Mouse (Mus musculus) embryonic fibroblast, embryonic 13.5 days (primary cell): ENCODE data around the gene Upk2. TPM values are rescaled to one million over a fixed set of nuclear protein-coding genes. Genes with fewer than 3 reads are reported as not detected.

Experiments used
- H3K27ac ChIP-seq: 2 replicates; pipeline ENCODE4 v1.5.1; 2012; ENCODE audit warnings: low read length, control low read depth, inconsistent platforms; ENCODE audit not compliant: insufficient read depth
- H3K4me1 ChIP-seq: 2 replicates; pipeline ENCODE4 v1.6.1; 2011; ENCODE audit warnings: low read length; ENCODE audit not compliant: control insufficient read depth, insufficient read depth
- H3K4me3 ChIP-seq: 2 replicates; pipeline ENCODE4 v1.5.1; 2011; ENCODE audit warnings: mild to moderate bottlenecking, control low read depth, low read length; ENCODE audit not compliant: insufficient read depth
- CTCF ChIP-seq: IDR thresholded peaks from 2 replicates; pipeline ENCODE4 v1.5.1; 2011; ENCODE audit warnings: mild to moderate bottlenecking, control low read depth, low read length, moderate library complexity, borderline replicate concordance; ENCODE audit not compliant: insufficient read depth
- POLR2A ChIP-seq: IDR thresholded peaks from 2 replicates; pipeline ENCODE4 v1.6.1; 2011; ENCODE audit warnings: low read depth, mild to moderate bottlenecking, control low read depth, low read length, moderate library complexity
- polyA plus RNA-seq: library from polyadenylated mRNA; stranded (reverse); fragments of >200 nt; gene quantifications from 2 replicates; pipeline ENCODE4 v1.2.4, GENCODE M21; 2011; ENCODE audit warnings: low read depth; ENCODE audit not compliant: missing spikeins, insufficient read length

Upk2 gene
- polyA plus RNA-seq, 1 experiment = not detected

DNA sequence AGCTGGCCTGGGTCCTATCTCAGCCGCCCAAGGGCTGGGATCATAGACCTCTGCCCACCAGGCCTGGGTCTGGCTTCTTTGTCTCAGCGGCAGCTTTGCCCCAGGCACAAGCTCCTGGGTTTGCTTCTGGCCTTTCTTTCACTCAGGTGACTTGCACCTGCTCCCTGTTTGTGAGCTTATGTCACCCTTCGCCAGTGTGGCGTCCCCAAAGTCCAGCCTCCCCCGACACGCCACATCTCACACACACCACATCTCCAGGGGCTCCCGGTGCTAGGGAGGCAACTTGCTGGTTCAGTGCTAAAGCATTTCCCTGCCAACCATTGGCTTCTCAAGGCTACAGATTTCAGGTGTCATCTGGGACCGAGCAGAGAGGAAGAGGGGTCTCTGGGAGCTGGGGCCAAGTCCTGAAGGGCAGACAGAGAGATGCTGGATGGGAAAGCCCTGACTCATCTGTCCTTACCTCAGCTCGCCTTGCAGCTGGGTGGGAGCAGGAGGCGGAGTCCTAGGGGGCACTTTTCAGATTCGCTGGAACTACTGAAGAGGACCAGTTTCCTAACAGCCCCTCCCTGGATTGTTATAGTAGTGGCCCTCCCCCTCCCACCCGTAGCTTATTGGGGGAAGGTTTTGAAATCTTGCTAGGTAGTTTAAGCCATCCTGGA is 42.2 kb upstream of the Upk2 start:
- TF ChIP-seq CTCF (no peak), POLR2A (no peak)

GRCm38 (mm10) chr9:44495810-44496344 is 41.1 kb upstream of the Upk2 start:
- Histone ChIP-seq H3K4me3 (no peak overlapping the region), H3K4me1 (peaks cover 32% of the 10 kb centered on the region), H3K27ac (no peak overlapping the region)
- no peak for TF ChIP-seq CTCF
- TF ChIP-seq POLR2A = no peak

More for the DNA sequence above, 42.2 kb upstream of the Upk2 start:
- Histone ChIP-seq H3K4me3 (no peak overlapping the region), H3K27ac (0 out of 2 replicates have a peak overlapping the region, but pooled peaks have one; percentile 23), H3K4me1 (peaks cover 40% of the 10 kb centered on the region)

- TF ChIP-seq POLR2A = no peak
- TF ChIP-seq CTCF = no peak
- Histone ChIP-seq H3K27ac (peak overlapping the region; percentile 24), H3K4me1 (peaks cover 25% of the 10 kb centered on the region), H3K4me3 (no peak overlapping the region)
These were observed 40.4 kb upstream of the Upk2 start for GRCm38 (mm10) chr9:44494863-44495809.

- H3K27ac ChIP-seq = peak overlapping the region; percentile 24
- TF ChIP-seq CTCF = no peak
- no peak for TF ChIP-seq POLR2A
- no peak overlapping the region for H3K4me3 ChIP-seq
- H3K4me1 ChIP-seq = peaks cover 29% of the 10 kb centered on the region
These were observed 39.6 kb upstream of the Upk2 start for GRCm38 (mm10) chr9:44494261-44494862.

GRCm38 (mm10) chr9:44492631-44493461 is 38.1 kb upstream of the Upk2 start:
- no peak overlapping the region for H3K27ac ChIP-seq
- TF ChIP-seq POLR2A = no peak
- no peak for TF ChIP-seq CTCF
- H3K4me3 ChIP-seq = no peak overlapping the region
- peaks cover 35% of the 10 kb centered on the region for H3K4me1 ChIP-seq

GRCm38 (mm10) chr9:44491351-44491750 is 36.6 kb upstream of the Upk2 start:
- TF ChIP-seq CTCF (no peak), POLR2A (no peak)
- Histone ChIP-seq H3K4me1 (peaks cover 26% of the 10 kb centered on the region), H3K4me3 (no peak overlapping the region), H3K27ac (no peak overlapping the region)

DNA sequence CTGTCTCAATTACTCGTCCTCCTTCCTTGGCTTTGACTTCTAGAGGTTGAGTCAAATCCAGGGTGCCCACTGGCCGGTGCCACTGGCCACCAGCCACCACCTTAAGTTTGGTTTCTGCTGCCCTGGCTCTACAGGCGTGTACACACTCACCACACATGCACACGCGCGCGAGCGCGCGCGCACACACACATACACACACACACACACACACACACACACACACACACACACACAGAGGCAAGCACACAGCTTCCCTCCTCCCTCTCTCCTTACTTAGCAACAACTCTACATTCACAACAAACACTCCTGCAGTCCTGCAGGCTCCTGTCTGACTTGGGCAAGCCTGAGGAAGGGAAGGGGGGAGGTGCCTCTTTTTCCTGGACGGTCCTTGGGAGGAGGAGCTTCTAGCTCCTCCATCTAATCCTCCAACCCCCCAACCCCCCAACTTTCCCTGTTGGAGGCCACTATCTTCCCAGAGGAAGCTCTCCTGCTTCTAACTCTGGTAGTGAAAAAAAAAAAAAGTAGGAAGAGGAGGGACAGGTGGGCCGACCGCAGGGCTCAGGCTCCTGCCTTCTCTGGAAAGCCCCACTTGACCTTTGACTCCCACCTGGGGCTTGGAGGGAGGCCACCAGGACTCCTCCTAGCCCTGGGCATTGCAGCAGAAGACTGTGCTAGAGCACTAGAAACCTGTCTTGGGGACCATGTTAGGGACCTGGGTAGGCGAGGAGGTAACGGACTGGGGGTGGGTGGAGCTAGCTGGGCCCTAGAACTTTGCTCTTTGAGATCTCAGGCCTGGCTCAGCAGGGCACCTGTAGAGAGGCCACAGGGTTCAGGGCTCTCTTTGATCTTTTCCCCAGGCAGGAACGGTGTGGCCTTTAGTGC is 35.6 kb upstream of the Upk2 start:
- no peak for TF ChIP-seq POLR2A
- no peak for TF ChIP-seq CTCF
- Histone ChIP-seq H3K4me1 (peaks cover 28% of the 10 kb centered on the region), H3K4me3 (no peak overlapping the region), H3K27ac (peak overlapping the region; percentile 50)

- H3K4me1 ChIP-seq = peaks cover 28% of the 10 kb centered on the region
- no peak for TF ChIP-seq CTCF
- no peak for TF ChIP-seq POLR2A
- 0 out of 2 replicates have a peak overlapping the region, but pooled peaks have one; percentile 0 for H3K4me3 ChIP-seq
- H3K27ac ChIP-seq = peak overlapping the region; percentile 50
These were observed 34.9 kb upstream of the Upk2 start for GRCm38 (mm10) chr9:44489651-44490085.
